Mouse (Mus musculus): ENCODE data around the gene Siah2. TPM values are rescaled to one million over a fixed set of nuclear protein-coding genes. Genes with fewer than 3 reads are reported as not detected.

Gene Siah2
- polyA plus RNA-seq, 1 experiment = 31.2 TPM

DNA sequence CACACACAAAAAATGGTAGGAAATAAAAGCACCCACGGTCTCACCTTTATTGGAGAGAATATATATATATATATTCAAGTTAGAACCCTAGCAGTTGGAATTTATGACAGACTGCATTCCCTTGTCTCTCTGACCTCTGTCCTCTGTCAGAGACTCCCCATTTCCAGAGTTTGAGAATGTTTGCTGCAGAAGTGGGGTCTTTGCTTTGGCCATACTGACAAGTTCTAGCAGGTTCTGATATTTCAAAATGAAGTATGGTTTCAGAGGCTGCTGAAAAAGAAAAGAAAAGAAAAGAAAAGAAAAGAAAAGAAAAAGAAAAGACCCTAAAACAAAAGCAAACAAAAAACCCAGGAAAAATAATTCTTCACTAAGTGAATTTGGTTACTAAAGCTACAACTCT lies 2.8 kb upstream of the Siah2 start:
- Histone ChIP-seq H3K27me3 (ENCODE audit: control insufficient read depth, insufficient read depth, insufficient read length) (no peaks in the 10 kb centered on the region), H3K36me3 (ENCODE audit: control insufficient read depth, insufficient read depth) (no peaks in the 10 kb centered on the region), H3K4me2 (ENCODE audit: low read depth) (no peak overlapping the region), H3K4me3 (no peak overlapping the region), H3K79me2 (ENCODE audit: control insufficient read depth, insufficient read depth) (peaks cover 15% of the 10 kb centered on the region), H3ac (ENCODE audit: control insufficient read depth, insufficient read length) (no peak overlapping the region)
- TF ChIP-seq POLR2AphosphoS2 (IDR thresholded peaks at IDR 0.05; ENCODE audit: insufficient read length, low read depth) (no peak), POLR2A (IDR thresholded peaks at IDR 0.05; ENCODE audit: insufficient read length, low read depth) (no peak), TCF3 (IDR thresholded peaks at IDR 0.05; ENCODE audit: insufficient read length, low read depth) (no peak), CEBPB (IDR thresholded peaks at IDR 0.05; ENCODE audit: insufficient read depth, poor library complexity, severe bottlenecking) (no peak)

DNA sequence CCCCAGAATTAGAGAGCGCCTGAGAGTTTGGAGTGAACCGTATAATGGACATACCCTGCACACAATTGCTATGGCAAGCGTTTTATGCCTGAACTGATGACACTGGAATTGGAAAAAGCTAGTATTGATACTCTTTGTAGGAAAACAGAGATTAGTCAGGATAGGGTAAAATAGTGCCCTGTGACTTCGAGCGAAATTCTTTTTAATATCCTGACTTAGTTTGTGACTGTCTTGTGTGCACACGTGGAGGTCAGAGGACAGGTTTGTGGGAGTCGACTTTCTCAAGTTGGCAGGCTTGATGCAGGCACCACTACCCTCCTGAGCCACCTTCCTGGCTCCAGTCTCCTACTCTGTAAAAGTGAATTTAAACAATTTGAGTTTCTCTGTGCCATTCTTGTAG lies 1.1 kb upstream of the Siah2 start:
- H3K4me2 ChIP-seq (ENCODE audit: low read depth) = peak overlapping the region; percentile 98
- no peak overlapping the region for H3ac ChIP-seq (ENCODE audit: control insufficient read depth, insufficient read length)
- H3K79me2 ChIP-seq (ENCODE audit: control insufficient read depth, insufficient read depth) = peaks cover 32% of the 10 kb centered on the region
- H3K4me3 ChIP-seq = peak overlapping the region; percentile 90
- no peak for TF ChIP-seq TCF3 (IDR thresholded peaks at IDR 0.05; ENCODE audit: insufficient read length, low read depth)
- no peak for TF ChIP-seq POLR2AphosphoS2 (IDR thresholded peaks at IDR 0.05; ENCODE audit: insufficient read length, low read depth)
- TF ChIP-seq POLR2A (IDR thresholded peaks at IDR 0.05; ENCODE audit: insufficient read length, low read depth) = no peak
- no peak for TF ChIP-seq USF1 (IDR thresholded peaks at IDR 0.05; ENCODE audit: low read depth)
- TF ChIP-seq TCF12 (IDR thresholded peaks at IDR 0.05; ENCODE audit: insufficient read depth, poor library complexity, severe bottlenecking) = no peak
- no peak for TF ChIP-seq MAX (IDR thresholded peaks at IDR 0.05; ENCODE audit: low read depth)
- H3K27me3 ChIP-seq (ENCODE audit: control insufficient read depth, insufficient read depth, insufficient read length) = no peaks in the 10 kb centered on the region
- H3K36me3 ChIP-seq (ENCODE audit: control insufficient read depth, insufficient read depth) = no peaks in the 10 kb centered on the region

DNA sequence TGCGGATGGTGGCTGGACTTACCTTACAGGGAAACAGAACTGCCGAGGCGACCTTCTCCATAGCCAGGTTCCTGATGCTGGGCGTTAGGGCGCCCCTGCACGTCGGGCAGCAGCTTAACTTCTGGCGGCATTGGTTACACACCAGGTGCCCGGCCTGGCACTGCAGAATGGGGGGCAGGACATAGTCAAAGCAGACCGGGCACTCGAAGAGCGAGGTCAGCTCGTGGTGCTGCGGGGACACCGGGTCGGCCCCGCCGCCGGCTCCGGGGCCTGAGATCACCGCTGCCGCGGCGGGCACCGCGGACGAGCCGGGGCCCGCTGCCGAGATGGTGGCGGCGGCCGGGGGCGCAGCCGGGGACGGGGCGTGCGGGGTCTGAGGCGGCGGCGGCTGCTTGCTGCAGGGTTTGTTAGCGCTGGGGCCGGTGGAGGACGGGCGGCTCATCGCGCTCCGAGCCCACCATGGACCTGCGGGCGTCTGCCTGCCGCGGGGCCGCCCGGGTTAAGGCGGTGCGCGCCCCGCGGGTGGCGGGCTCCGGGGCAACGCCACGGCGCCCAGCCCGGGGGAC lies 743 bp downstream of the Siah2 start:
- H3K36me3 ChIP-seq (ENCODE audit: control insufficient read depth, insufficient read depth) = no peaks in the 10 kb centered on the region
- peaks cover 51% of the 10 kb centered on the region for H3K79me2 ChIP-seq (ENCODE audit: control insufficient read depth, insufficient read depth)
- H3ac ChIP-seq (ENCODE audit: control insufficient read depth, insufficient read length) = peak overlapping the region; percentile 96
- TF ChIP-seq E2F4 (IDR thresholded peaks at IDR 0.05; ENCODE audit: insufficient read depth) (no peak), POLR2A (IDR thresholded peaks at IDR 0.05; ENCODE audit: insufficient read length, low read depth) (peak; percentile 16), POLR2AphosphoS2 (IDR thresholded peaks at IDR 0.05; ENCODE audit: insufficient read length, low read depth) (peak; percentile 62), SRF (IDR thresholded peaks at IDR 0.05; ENCODE audit: control insufficient read depth, insufficient read length, low read depth) (no peak), TCF12 (IDR thresholded peaks at IDR 0.05; ENCODE audit: insufficient read depth, poor library complexity, severe bottlenecking) (no peak)
- peak overlapping the region; percentile 90 for H3K4me3 ChIP-seq
- no peak overlapping the region for H3K4me2 ChIP-seq (ENCODE audit: low read depth)
- no peaks in the 10 kb centered on the region for H3K27me3 ChIP-seq (ENCODE audit: control insufficient read depth, insufficient read depth, insufficient read length)

GRCm38 (mm10) chr3:58690619-58691373 lies 1.4 kb downstream of the Siah2 start:
- H3K79me2 ChIP-seq (ENCODE audit: control insufficient read depth, insufficient read depth) = peaks cover 57% of the 10 kb centered on the region
- peak overlapping the region; percentile 79 for H3K4me2 ChIP-seq (ENCODE audit: low read depth)
- H3K27me3 ChIP-seq (ENCODE audit: control insufficient read depth, insufficient read depth, insufficient read length) = no peaks in the 10 kb centered on the region
- peak overlapping the region; percentile 96 for H3ac ChIP-seq (ENCODE audit: control insufficient read depth, insufficient read length)
- TF ChIP-seq POLR2A (IDR thresholded peaks at IDR 0.05; ENCODE audit: insufficient read length, low read depth) (peak; percentile 32), POLR2AphosphoS2 (IDR thresholded peaks at IDR 0.05; ENCODE audit: insufficient read length, low read depth) (peak; percentile 22), SRF (IDR thresholded peaks at IDR 0.05; ENCODE audit: control insufficient read depth, insufficient read length, low read depth) (no peak)
- no peaks in the 10 kb centered on the region for H3K36me3 ChIP-seq (ENCODE audit: control insufficient read depth, insufficient read depth)
- peak overlapping the region; percentile 90 for H3K4me3 ChIP-seq

GRCm38 (mm10) chr3:58689721-58690120 lies 2.5 kb downstream of the Siah2 start:
- H3K4me3 ChIP-seq = peak overlapping the region; percentile 90
- peaks cover 4% of the 10 kb centered on the region for H3K36me3 ChIP-seq (ENCODE audit: control insufficient read depth, insufficient read depth)
- no peaks in the 10 kb centered on the region for H3K27me3 ChIP-seq (ENCODE audit: control insufficient read depth, insufficient read depth, insufficient read length)
- no peak overlapping the region for H3ac ChIP-seq (ENCODE audit: control insufficient read depth, insufficient read length)
- H3K4me2 ChIP-seq (ENCODE audit: low read depth) = peak overlapping the region; percentile 79
- TF ChIP-seq TCF12 (IDR thresholded peaks at IDR 0.05; ENCODE audit: insufficient read depth, poor library complexity, severe bottlenecking) (no peak), MYOG (IDR thresholded peaks at IDR 0.05; ENCODE audit: control insufficient read depth in 1 of 3, insufficient read depth in 1 of 3, insufficient read length in 2 of 3, low read depth in 2 of 3) (no peak), E2F4 (IDR thresholded peaks at IDR 0.05; ENCODE audit: insufficient read depth) (no peak), POLR2AphosphoS2 (IDR thresholded peaks at IDR 0.05; ENCODE audit: insufficient read length, low read depth) (no peak), USF1 (IDR thresholded peaks at IDR 0.05; ENCODE audit: low read depth) (no peak), CEBPB (IDR thresholded peaks at IDR 0.05; ENCODE audit: insufficient read depth, poor library complexity, severe bottlenecking) (no peak), TCF3 (IDR thresholded peaks at IDR 0.05; ENCODE audit: insufficient read length, low read depth) (no peak), REST (IDR thresholded peaks at IDR 0.05; ENCODE audit: insufficient read depth, insufficient read length) (no peak), MAX (IDR thresholded peaks at IDR 0.05; ENCODE audit: low read depth) (no peak), SRF (IDR thresholded peaks at IDR 0.05; ENCODE audit: control insufficient read depth, insufficient read length, low read depth) (no peak), POLR2A (IDR thresholded peaks at IDR 0.05; ENCODE audit: insufficient read length, low read depth) (no peak), MYOD1 (IDR thresholded peaks at IDR 0.05; ENCODE audit: control insufficient read depth in 1 of 3, insufficient read length in 2 of 3, low read depth in 2 of 3) (no peak)
- H3K79me2 ChIP-seq (ENCODE audit: control insufficient read depth, insufficient read depth) = peaks cover 68% of the 10 kb centered on the region

Data from myocyte (in vitro differentiated cells).